Comparison of ENCODE assay signal across 9 mouse cellular contexts in the genomic region with DNA sequence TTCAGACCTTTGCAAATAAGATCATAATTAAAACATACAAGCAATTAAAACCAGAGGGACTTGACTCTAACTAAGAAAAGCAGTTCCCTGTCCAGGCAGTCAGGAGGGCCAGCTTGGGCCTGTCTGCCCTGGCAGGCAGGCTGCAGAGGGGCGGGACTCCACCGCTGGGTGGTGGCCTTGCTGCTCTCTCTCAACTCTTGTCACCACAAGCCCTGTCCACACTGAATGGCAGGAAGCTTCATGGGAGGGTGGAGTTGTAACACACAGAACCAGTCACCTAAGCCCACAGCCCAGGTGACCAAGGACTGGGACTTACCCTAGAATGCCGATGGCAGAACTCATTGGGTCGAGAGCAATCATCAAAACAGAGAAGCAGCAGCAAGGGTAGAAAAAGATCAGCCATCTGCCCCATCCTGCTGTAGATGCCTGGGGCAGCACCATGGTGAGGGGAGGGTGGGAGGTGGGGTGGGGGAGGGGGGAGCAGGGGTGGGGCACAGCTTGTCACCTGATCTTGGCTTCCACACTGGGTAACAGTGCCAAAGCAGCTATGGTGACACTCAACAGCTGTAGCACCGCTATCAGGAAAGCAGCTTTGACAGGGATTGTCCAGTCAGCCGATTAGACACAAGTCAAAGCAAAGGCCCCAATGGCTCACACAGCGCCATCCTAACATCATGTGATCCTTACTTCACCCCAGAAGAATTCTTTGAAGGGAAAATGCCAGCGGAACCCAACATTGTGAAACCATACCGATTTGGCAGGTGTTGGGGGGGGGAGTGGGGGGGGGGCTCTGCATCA. TPM values are rescaled to one million over a fixed set of nuclear protein-coding genes. Genes with fewer than 3 reads are reported as not detected.
DNase-seq lines count a peak whose midpoint lies in the region; ATAC-seq and TF ChIP-seq lines count a peak whose summit lies in the region.
"Had no signal": no experiment of that assay in that cellular context is flagged by ENCODE, and none has a peak within 500 bp of the region (broad histone marks: within the 10 kb centered on the region; RNA-seq: fewer than 3 reads in every experiment).

No protein-coding gene starts in this region.

- TF ChIP-seq CTCF in liver, adult 2 months (IDR thresholded peaks at IDR 0.05; ENCODE audit: low read depth, low read length), result peak; percentile 23; the same call in 1 of the 2 replicates
- TF ChIP-seq CTCF in intestine, postnatal 0 days (IDR thresholded peaks at IDR 0.05; ENCODE audit: low read depth), result peak; percentile 43

- ATAC-seq in liver, embryonic 12.5 days, result no peak
- ATAC-seq in intestine, postnatal 0 days, result peak; percentile 20; the same call in 1 of the 2 replicates

- no peak overlapping the region for H3K4me3 ChIP-seq in liver, adult 2 months (ENCODE audit: insufficient read depth, low read depth, low read length)
- no peak overlapping the region for H3K4me3 ChIP-seq in liver, embryonic 12.5 days
- peak overlapping the region; percentile 73; the same call in 1 of the 2 replicates for H3K4me3 ChIP-seq in intestine, postnatal 0 days (ENCODE audit: low read depth, low read length)

- TF ChIP-seq POLR2A in liver, adult 2 months (IDR thresholded peaks at IDR 0.05; ENCODE audit: extremely low read depth, insufficient read depth, low read length), result no peak

- H3K27ac ChIP-seq in liver, adult 2 months (replicated peaks; ENCODE audit: insufficient read depth, low read depth, low read length), result no peak overlapping the region
- H3K27ac ChIP-seq in liver, embryonic 12.5 days, result no peak overlapping the region
- H3K27ac ChIP-seq in intestine, postnatal 0 days (ENCODE audit: low read depth, low read length), result no peak overlapping the region

- intact Hi-C loops in gastrocnemius, postnatal 14 days (cut with DNase I; ENCODE audit: low total_unique reads), result no loop called here

- H3K4me1 ChIP-seq in liver, adult 2 months (ENCODE audit: control insufficient read depth, insufficient read depth, low read length), result no peaks in the 10 kb centered on the region
- peaks cover 11% of the 10 kb centered on the region; the same call in 1 of the 2 replicates for H3K4me1 ChIP-seq in liver, embryonic 12.5 days
- peaks cover 14% of the 10 kb centered on the region; the same call in 1 of the 2 replicates for H3K4me1 ChIP-seq in intestine, postnatal 0 days (replicated peaks; ENCODE audit: control insufficient read depth, insufficient read depth, low read length)

- H3K9me3 ChIP-seq in liver, embryonic 12.5 days (replicated peaks), result no peaks in the 10 kb centered on the region
- H3K9me3 ChIP-seq in intestine, postnatal 0 days (ENCODE audit: control insufficient read depth), result no peaks in the 10 kb centered on the region

- H3K9ac ChIP-seq in liver, adult 2 months (ENCODE audit: low read depth, low read length), result no peak overlapping the region
- H3K9ac ChIP-seq in liver, embryonic 12.5 days, result no peak overlapping the region
- H3K9ac ChIP-seq in intestine, postnatal 0 days (ENCODE audit: low read depth, low read length), result no peak overlapping the region

- WGBS in liver, adult 2 months, result 34% methylated on average over 9 of the region's 9 CpGs
- 37% methylated on average over 9 of the region's 9 CpGs for WGBS in liver, embryonic 12.5 days (ENCODE audit: insufficient replicate concordance)
- WGBS in intestine, postnatal 0 days, result 55% methylated on average over 9 of the region's 9 CpGs

- H3K27me3 ChIP-seq in liver, adult 2 months (ENCODE audit: control insufficient read depth, insufficient read depth, low read length), result no peaks in the 10 kb centered on the region
- H3K27me3 ChIP-seq in liver, embryonic 12.5 days (replicated peaks), result peaks cover 73% of the 10 kb centered on the region
- H3K27me3 ChIP-seq in intestine, postnatal 0 days (replicated peaks; ENCODE audit: control insufficient read depth, insufficient read depth, low read length), result no peaks in the 10 kb centered on the region

- no peak overlapping the region for H3K4me2 ChIP-seq in liver, embryonic 12.5 days
- H3K4me2 ChIP-seq in intestine, postnatal 0 days (replicated peaks; ENCODE audit: low read depth), result peak overlapping the region; percentile 95

- DNase-seq in liver, adult 2 months (ENCODE audit: extremely low read depth, low read depth, low spot score), result peak; percentile 70
- peak; percentile 62 for DNase-seq in gastrocnemius, postnatal 14 days
- DNase-seq in lung, postnatal 4 days, result peak; percentile 67 to 85
- no peak for DNase-seq in spleen, adult 18-20 months
- no peak for DNase-seq in frontal cortex, postnatal 14 days (ENCODE audit: low spot score in 2 of 2)
- DNase-seq in cerebellum, adult 18-20 months, result no peak

- H3K36me3 ChIP-seq in liver, adult 2 months (ENCODE audit: control insufficient read depth, insufficient read depth, low read length), result no peaks in the 10 kb centered on the region
- H3K36me3 ChIP-seq in liver, embryonic 12.5 days, result no peaks in the 10 kb centered on the region
- peaks cover 6% of the 10 kb centered on the region; the same call in 1 of the 2 replicates for H3K36me3 ChIP-seq in intestine, postnatal 0 days (ENCODE audit: control insufficient read depth, insufficient read depth)

- H3K79me2 ChIP-seq in liver, adult 2 months (ENCODE audit: control insufficient read depth, insufficient read depth, low read length), result 0 out of 2 replicates have a peak, but pooled peaks cover 7% of the 10 kb centered on the region

RNA-seq across cellular contexts. Expression of gene Gas6, which starts 1.9 kb away (rescaled TPM):
- 23.9 and 25.5 TPM in 2 replicates for total RNA-seq in liver, adult 2 months (2014; rRNA removed)
- 36.6 and 50.5 TPM in 2 replicates for polyA plus RNA-seq in liver, adult 2 months (2012; rRNA removed)
- polyA plus RNA-seq in liver, embryonic 12.5 days (2016; fragmentation: Nextera tagmentation; extraction: Ambion mirVana), result 4.5 and 4.6 TPM in 2 replicates
- 10 to 100 TPM; 59.2 to 72.3 TPM for total RNA-seq in gastrocnemius, postnatal 14 days (2021)
- polyA plus RNA-seq in intestine, postnatal 0 days (2015; fragmentation: Nextera tagmentation; extraction: Ambion mirVana), result 75.6 and 77.3 TPM in 2 replicates
- total RNA-seq: MEL had no signal

RNA-seq across cellular contexts. Expression of gene Tmem255b, which starts 57.4 kb away (rescaled TPM):
- total RNA-seq in liver, adult 2 months (2014; rRNA removed), result not detected in 2 replicates
- polyA plus RNA-seq in liver, adult 2 months (2012; rRNA removed), result 0.19 and 0.35 TPM in 2 replicates
- polyA plus RNA-seq in liver, embryonic 12.5 days (2016; fragmentation: Nextera tagmentation; extraction: Ambion mirVana), result not detected in 2 replicates
- 1 to 10 TPM; 4.3 to 4.8 TPM for total RNA-seq in gastrocnemius, postnatal 14 days (2021)
- polyA plus RNA-seq in intestine, postnatal 0 days (2015; fragmentation: Nextera tagmentation; extraction: Ambion mirVana), result 5.8 and 6.1 TPM in 2 replicates
- total RNA-seq: MEL had no signal

Comparison
In these comparisons a context has a peak if more than half of its experiments do, and no peak if none do; other contexts are left out.
1. DNase-seq: peak in liver, adult 2 months (single experiment), gastrocnemius, postnatal 14 days (single experiment) and lung, postnatal 4 days (2 of 2); none in spleen, adult 18-20 months (0 of 2), frontal cortex, postnatal 14 days (0 of 2) and cerebellum, adult 18-20 months (0 of 2).